Mouse (Mus musculus) heart, adult 2 months (tissue): Measurements from ENCODE around the gene Mcoln3.

Source experiments
- CTCF ChIP-seq: fragments of 200-600 bp; IDR thresholded peaks from 2 replicates; pipeline ENCODE4 v1.8.1; 2022; ENCODE audit warnings: antibody characterized with exemption, mild to moderate bottlenecking, moderate library complexity
- EP300 ChIP-seq: fragments of 200-500 bp; IDR thresholded peaks from 2 replicates; pipeline ENCODE4 v1.6.1; 2011; ENCODE audit warnings: low read depth, low read length, control low read depth; ENCODE audit not compliant: insufficient read depth
- POLR2A ChIP-seq: fragments of 200-500 bp; IDR thresholded peaks from 2 replicates; pipeline ENCODE4 v1.6.1; 2011; ENCODE audit warnings: mild to moderate bottlenecking, low read depth, low read length, control low read depth; ENCODE audit not compliant: insufficient read depth

DNA sequence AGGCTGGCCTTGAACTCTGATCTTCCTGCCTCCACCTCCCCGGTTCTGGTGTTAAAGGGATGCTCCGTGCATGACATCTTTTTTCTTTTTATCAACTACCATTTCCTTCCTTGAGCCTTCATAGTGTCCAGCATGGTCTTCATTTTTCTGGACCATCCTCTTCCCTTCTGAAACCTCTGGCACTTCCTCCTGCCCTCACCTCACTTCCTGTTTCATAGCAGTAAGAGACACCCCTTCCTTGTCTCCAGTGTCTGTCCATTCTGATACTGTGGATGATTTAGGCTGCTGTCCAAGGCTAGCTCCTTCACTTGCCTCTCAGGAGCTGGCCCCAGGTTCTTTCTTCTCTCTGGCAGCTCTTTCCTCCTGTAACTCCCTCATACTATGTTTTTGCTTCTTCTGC, 18.2 kb downstream of the Mcoln3 start:
- no peak for TF ChIP-seq CTCF
- TF ChIP-seq POLR2A, result no peak
- no peak for TF ChIP-seq EP300
